Mouse (Mus musculus) intestine, embryonic 14.5 days (tissue): ENCODE results near the gene Arl14. TPM values are rescaled to one million over a fixed set of nuclear protein-coding genes. Genes with fewer than 3 reads are reported as not detected.
A peak's percentile ranks its signal among the peaks of the same experiment; 100 is the strongest.

Source experiments
- ATAC-seq: fragments of 200-750 bp; cut with Nextera tagmentation; replicated peaks from 2 replicates; pipeline ENCODE4 v1.8.0; 2017; ENCODE audit warnings: low read depth, moderate number of reproducible peaks, moderate TSS enrichment, moderate library complexity; ENCODE audit not compliant: low FRiP score, low TSS enrichment
- DNase-seq: peaks from one replicate; pipeline ENCODE4 v3.0.0-alpha.2; 2018; ENCODE audit warnings: low spot score
- H3K27ac ChIP-seq: fragments of 300-500 bp; sonication (generic); 2 replicates; pipeline ENCODE4 v1.5.1; 2014; ENCODE audit warnings: low read depth, mild to moderate bottlenecking, control low read depth
- H3K27me3 ChIP-seq: fragments of 300-500 bp; sonication (generic); replicated peaks from 2 replicates; pipeline ENCODE4 v1.6.1; 2014; ENCODE audit warnings: low read length, control low read depth; ENCODE audit not compliant: control insufficient read depth, insufficient read depth
- H3K36me3 ChIP-seq: fragments of 300-500 bp; sonication (generic); 2 replicates; pipeline ENCODE4 v1.6.1; 2014; ENCODE audit warnings: low read length, control low read depth; ENCODE audit not compliant: control insufficient read depth, insufficient read depth
- H3K4me1 ChIP-seq: fragments of 300-500 bp; sonication (generic); replicated peaks from 2 replicates; pipeline ENCODE4 v1.6.1; 2014; ENCODE audit warnings: low read length, control low read depth, mixed read lengths; ENCODE audit not compliant: control insufficient read depth, insufficient read depth
- H3K4me2 ChIP-seq: fragments of 300-500 bp; sonication (generic); 2 replicates; pipeline ENCODE4 v1.6.1; 2014; ENCODE audit warnings: low read length
- H3K4me3 ChIP-seq: fragments of 300-500 bp; sonication (generic); 2 replicates; pipeline ENCODE4 v1.5.1; 2014; ENCODE audit warnings: low read depth, low read length, control low read depth, mixed read lengths
- H3K9ac ChIP-seq: fragments of 300-500 bp; sonication (generic); 2 replicates; pipeline ENCODE4 v1.6.1; 2014; ENCODE audit warnings: mild to moderate bottlenecking, low read length
- H3K9me3 ChIP-seq: fragments of 300-500 bp; sonication (generic); 2 replicates; pipeline ENCODE4 v1.6.1; 2016; ENCODE audit warnings: low read length, control low read depth; ENCODE audit not compliant: control insufficient read depth
- WGBS: fragments of 180-500 bp; shearing (Covaris S2); extraction: QIAGEN DNeasy Blood & Tissue Kit; methylation state at CpG from one replicate; pipeline ENCODE4 v1.1.7; 2014; 5-methylcytosine and 5-hydroxymethylcytosine counted together
- polyA plus RNA-seq: library from polyadenylated mRNA; unstranded; fragments of >200 nt; fragmentation: Nextera tagmentation; extraction: Ambion mirVana; gene quantifications from 2 replicates; pipeline ENCODE4 v1.2.1, GENCODE M21; 2014

The Arl14 gene
- polyA plus RNA-seq, 1 experiment from 2014 or later, result 4.0 TPM

DNA sequence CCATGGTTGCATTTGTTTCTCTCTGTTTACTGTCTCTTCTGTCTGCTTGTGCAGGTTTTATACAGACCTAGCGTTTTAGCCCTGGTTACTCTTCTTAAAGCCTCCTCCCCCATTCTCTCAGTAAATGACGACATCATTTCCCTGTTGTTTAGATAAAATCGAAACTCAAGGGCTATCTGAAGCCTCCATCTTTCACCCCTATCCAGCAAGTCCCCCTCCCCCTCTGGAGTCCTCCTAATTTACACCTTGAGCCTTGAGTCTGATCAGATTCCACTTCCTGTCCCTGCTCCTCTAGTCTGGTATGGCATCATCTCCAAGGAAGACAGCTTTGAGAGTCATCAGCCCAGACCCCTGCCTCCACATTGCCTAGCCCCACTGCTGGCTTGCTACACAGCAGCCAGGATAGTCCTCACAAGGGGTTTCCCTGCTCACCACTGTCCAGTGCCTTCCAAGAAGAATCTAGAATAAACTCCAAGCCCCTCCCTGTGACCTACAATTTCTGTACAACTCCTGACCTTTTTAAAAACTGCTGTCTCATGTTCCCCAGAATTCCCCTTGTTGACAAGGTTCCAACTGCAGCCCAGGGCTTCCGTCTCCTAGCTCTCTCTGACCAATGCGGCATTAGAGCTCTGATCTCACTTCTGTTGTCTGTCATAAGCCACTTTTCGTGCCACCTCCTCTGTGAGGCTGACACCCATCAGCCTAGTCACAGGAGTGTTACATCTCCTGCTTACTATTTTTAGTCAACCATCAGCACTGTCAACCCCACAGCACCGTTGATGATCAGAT is 16.8 kb upstream of the Arl14 start:
- H3K9me3 ChIP-seq, result no peaks in the 10 kb centered on the region
- ATAC-seq, result no peak
- H3K4me2 ChIP-seq, result no peak overlapping the region
- H3K4me3 ChIP-seq, result no peak overlapping the region
- no peak for DNase-seq
- H3K27me3 ChIP-seq, result no peaks in the 10 kb centered on the region
- H3K9ac ChIP-seq, result no peak overlapping the region
- H3K36me3 ChIP-seq, result no peaks in the 10 kb centered on the region
- H3K4me1 ChIP-seq, result no peaks in the 10 kb centered on the region
- WGBS, result 41% methylated on average over 7 of the region's 7 CpGs
- no peak overlapping the region for H3K27ac ChIP-seq

DNA sequence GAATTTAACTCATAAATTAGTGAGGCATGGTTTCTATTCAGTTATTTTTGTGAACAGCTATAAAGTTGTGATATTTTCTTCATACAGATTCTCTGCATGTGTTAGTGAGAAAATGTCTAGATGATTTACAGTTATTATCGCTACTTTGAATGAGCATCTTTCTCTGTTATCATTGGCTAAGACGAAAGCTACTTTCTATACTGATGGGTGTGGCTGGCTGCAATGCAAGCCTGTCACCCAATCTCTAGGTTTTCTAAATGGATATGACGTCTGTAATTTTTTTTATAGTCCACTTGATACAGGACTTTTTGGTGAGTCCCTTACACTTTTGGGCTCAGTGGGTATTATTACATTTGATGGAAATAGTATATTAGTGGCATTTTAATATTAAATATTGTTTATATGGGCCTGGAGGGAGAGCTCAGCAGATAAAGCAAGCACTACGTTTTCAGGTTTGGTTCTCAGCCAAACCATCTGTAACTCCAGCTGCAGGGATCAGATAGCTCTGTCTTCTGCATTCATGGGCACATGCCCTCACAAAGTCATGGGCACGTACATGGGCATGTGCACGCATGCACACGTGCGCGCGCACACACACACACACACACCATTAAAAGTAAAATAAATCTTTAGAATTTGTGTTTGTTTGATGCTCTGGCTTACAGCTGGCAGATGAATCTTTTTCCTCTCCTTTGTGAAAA is 15.9 kb upstream of the Arl14 start:
- DNase-seq (no peak), ATAC-seq (no peak)
- no peaks in the 10 kb centered on the region for H3K4me1 ChIP-seq
- no peaks in the 10 kb centered on the region for H3K27me3 ChIP-seq
- no peaks in the 10 kb centered on the region for H3K36me3 ChIP-seq
- H3K4me2 ChIP-seq, result no peak overlapping the region
- H3K4me3 ChIP-seq, result no peak overlapping the region
- no peaks in the 10 kb centered on the region for H3K9me3 ChIP-seq
- H3K9ac ChIP-seq, result no peak overlapping the region
- H3K27ac ChIP-seq, result no peak overlapping the region
- 82% methylated on average over 10 of the region's 10 CpGs for WGBS

DNA sequence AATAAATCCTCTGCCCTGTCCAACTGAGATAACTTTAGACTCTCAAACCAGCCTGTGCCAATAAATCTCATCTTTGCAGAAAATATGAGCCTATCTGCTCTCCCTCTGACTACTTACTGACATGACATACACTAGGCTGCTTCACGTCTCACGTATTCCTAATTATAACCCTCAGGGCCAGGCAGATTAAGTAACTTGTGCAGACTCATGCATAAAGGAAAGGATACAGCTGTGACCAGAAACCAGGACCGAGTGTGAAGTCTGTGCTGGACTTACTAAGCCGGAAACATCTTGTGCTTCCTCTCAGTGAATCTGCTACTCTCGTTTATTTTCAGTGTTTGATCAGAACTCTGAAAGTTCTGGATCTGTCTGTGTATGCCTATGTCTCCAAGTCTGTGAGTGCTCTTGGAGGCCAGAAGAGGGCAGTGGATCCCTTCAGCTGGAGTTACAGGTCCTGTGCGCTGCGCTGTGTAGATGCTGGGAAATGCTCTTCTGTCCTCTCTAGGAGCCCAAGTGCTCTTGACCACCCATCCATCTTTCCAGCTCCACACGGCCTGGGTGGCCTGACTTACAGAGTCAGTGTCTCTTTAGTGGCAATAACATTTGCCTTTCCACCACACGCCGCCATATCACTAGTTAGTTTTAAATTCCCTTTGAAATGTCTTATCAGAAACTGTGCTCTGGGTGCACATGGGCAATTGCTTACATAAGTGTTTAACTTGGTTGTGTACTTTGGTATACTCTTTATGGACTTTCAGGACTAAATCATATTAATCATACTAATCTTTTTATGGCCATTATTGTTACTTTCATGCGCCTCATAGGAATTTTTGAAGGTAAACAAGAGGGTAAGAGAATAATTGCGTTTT is 13.5 kb upstream of the Arl14 start:
- H3K27me3 ChIP-seq, result no peaks in the 10 kb centered on the region
- H3K27ac ChIP-seq, result no peak overlapping the region
- H3K9me3 ChIP-seq, result no peaks in the 10 kb centered on the region
- no peak overlapping the region for H3K4me3 ChIP-seq
- no peak overlapping the region for H3K9ac ChIP-seq
- DNase-seq, result peak; percentile 54
- no peaks in the 10 kb centered on the region for H3K36me3 ChIP-seq
- WGBS, result 44% methylated on average over 12 of the region's 12 CpGs
- peak; percentile 71; the same call in 1 of the 2 replicates for ATAC-seq
- H3K4me2 ChIP-seq, result no peak overlapping the region
- H3K4me1 ChIP-seq, result no peaks in the 10 kb centered on the region

DNA sequence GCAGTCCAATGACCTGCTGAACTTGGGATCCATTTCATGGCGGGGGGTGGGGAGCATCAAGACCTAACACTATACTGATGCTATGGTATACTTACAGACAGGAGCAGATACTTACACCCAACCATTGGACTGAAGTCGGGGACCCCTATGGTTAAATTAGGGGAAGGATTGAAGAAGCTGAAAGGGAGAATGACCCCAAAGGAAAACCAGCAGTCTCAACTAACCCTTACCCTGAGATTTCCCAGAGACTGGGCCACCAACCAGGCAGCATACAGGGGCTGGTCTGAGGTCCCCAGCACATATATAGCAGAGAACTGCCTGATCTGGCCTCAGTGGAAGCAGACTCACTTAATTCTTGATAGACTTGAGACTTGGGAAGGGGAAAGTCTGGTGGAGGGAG is 10.0 kb upstream of the Arl14 start:
- H3K36me3 ChIP-seq, result no peaks in the 10 kb centered on the region
- H3K27me3 ChIP-seq, result no peaks in the 10 kb centered on the region
- no peaks in the 10 kb centered on the region for H3K9me3 ChIP-seq
- no peak overlapping the region for H3K9ac ChIP-seq
- ATAC-seq, result no peak
- WGBS, result 98% methylated on average over 2 of the region's 2 CpGs
- DNase-seq, result no peak
- H3K4me1 ChIP-seq, result no peaks in the 10 kb centered on the region
- H3K27ac ChIP-seq, result no peak overlapping the region
- no peak overlapping the region for H3K4me2 ChIP-seq
- H3K4me3 ChIP-seq, result no peak overlapping the region

DNA sequence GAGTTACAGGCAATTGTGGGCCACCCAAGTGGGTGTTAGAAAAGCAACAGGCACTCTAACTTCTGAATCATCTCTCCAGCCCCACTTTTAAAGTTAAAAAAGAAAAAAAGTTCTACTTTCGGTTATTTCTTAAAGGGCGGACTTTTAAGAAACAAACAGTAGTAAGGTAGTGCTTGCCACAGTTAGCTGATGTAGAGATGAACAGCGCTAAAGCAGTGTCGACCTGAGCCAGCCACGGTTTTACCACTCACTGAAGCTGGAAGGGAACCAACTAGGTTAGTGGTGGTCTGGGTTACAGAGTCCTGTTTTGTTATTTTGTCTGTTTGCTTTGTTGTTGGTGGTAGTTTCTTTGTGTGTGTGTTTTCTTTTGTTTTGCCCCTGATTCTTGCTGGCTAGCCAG is 8.8 kb upstream of the Arl14 start:
- ATAC-seq, result no peak
- H3K36me3 ChIP-seq, result no peaks in the 10 kb centered on the region
- no peak overlapping the region for H3K9ac ChIP-seq
- H3K4me3 ChIP-seq, result no peak overlapping the region
- no peak overlapping the region for H3K27ac ChIP-seq
- H3K9me3 ChIP-seq, result no peaks in the 10 kb centered on the region
- no peak overlapping the region for H3K4me2 ChIP-seq
- WGBS, result 83% methylated on average over 5 of the region's 5 CpGs
- no peak for DNase-seq
- no peaks in the 10 kb centered on the region for H3K27me3 ChIP-seq
- H3K4me1 ChIP-seq, result no peaks in the 10 kb centered on the region

DNA sequence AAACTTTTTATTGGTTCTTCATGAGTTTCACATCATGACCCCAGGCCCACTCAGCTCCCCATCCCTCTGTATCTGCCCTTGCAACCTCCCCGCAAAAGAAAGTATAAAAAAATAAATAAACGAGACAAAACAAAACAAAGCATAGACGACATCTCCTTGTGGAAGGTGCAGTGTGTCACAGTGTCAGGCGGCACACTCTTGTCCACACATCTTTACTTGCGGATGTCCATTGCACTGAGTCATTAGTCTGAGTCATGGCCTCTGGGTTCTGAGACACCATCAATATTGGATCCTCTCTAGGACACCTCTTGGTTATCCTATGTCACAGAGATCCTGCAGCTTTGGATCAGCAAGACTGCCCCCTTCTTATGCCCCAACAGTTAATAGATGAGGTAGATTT is 7.7 kb upstream of the Arl14 start:
- H3K27ac ChIP-seq, result no peak overlapping the region
- no peak overlapping the region for H3K4me2 ChIP-seq
- no peaks in the 10 kb centered on the region for H3K4me1 ChIP-seq
- ATAC-seq (no peak), DNase-seq (no peak)
- H3K4me3 ChIP-seq, result no peak overlapping the region
- H3K9ac ChIP-seq, result no peak overlapping the region
- H3K9me3 ChIP-seq, result no peaks in the 10 kb centered on the region
- WGBS, result 80% methylated on average over 5 of the region's 5 CpGs
- no peaks in the 10 kb centered on the region for H3K36me3 ChIP-seq
- no peaks in the 10 kb centered on the region for H3K27me3 ChIP-seq

DNA sequence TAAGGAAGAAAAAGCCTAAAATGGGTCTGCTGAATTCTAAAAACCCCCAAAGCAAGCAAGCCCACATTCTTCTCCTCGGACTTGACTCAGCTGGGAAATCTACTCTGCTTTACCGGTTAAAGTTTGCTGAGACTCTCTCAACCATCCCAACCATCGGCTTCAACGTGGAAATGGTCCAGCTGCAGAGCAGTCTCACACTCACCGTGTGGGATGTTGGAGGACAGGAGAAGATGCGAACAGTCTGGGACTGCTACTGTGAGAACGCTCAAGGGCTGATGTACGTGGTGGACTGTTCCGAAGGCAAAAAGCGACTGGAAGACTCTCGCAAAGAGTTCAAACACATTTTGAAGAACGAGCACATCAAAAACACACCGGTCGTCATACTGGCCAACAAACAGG is 282 bp downstream of the Arl14 start:
- peak overlapping the region; percentile 20 for H3K4me2 ChIP-seq
- H3K27ac ChIP-seq, result no peak overlapping the region
- DNase-seq, result no peak
- H3K36me3 ChIP-seq, result no peaks in the 10 kb centered on the region
- H3K9ac ChIP-seq, result no peak overlapping the region
- no peaks in the 10 kb centered on the region for H3K4me1 ChIP-seq
- ATAC-seq, result peak; percentile 63; the same call in 1 of the 2 replicates
- H3K27me3 ChIP-seq, result no peaks in the 10 kb centered on the region
- 75% methylated on average over 14 of the region's 14 CpGs for WGBS
- peak overlapping the region; percentile 13 for H3K4me3 ChIP-seq
- H3K9me3 ChIP-seq, result no peaks in the 10 kb centered on the region

DNA sequence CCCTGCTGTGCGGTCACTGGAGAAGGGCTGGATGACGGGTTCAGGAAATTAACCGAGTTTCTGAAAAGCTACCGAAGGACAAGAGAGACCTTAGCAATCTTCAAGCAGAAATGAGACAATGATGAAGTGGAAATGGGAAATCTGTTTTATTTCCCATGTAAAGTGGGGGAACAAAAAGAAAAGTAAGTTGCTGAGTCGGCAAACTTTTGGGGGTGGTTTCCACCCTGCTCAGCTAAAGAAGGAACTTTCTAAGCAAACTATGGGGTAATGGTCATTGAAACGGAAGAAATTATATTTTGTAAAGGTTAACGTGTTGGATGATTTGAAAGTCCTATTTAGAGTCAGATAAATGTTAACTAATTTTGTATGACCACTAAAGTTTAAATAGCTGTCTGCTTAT is 768 bp downstream of the Arl14 start:
- no peak for ATAC-seq
- H3K9me3 ChIP-seq, result no peaks in the 10 kb centered on the region
- 82% methylated on average over 7 of the region's 7 CpGs for WGBS
- no peak overlapping the region for H3K27ac ChIP-seq
- H3K9ac ChIP-seq, result no peak overlapping the region
- peak overlapping the region; percentile 13 for H3K4me3 ChIP-seq
- H3K4me2 ChIP-seq, result peak overlapping the region; percentile 20
- no peaks in the 10 kb centered on the region for H3K27me3 ChIP-seq
- H3K4me1 ChIP-seq, result no peaks in the 10 kb centered on the region
- no peak for DNase-seq
- no peaks in the 10 kb centered on the region for H3K36me3 ChIP-seq
